ENCODE assay signal across 8 mouse cellular contexts in genomic region chr11:32221951-32222409, GRCm38 (mm10). TPM values are rescaled to one million over a fixed set of nuclear protein-coding genes. Genes with fewer than 3 reads are reported as not detected.
DNase-seq lines count a peak whose midpoint lies in the region; ATAC-seq and TF ChIP-seq lines count a peak whose summit lies in the region.

TSS of gene Rhbdf1 (minus strand) at chr11:32222300.

- peak within 1 kb of the TSS; percentile 97 for H3K9ac ChIP-seq in intestine, embryonic 14.5 days (ENCODE audit: low read length)
- H3K9ac ChIP-seq in limb, embryonic 14.5 days (ENCODE audit: low read depth, low read length, severe bottlenecking), result peak within 1 kb of the TSS; percentile 95
- peak within 1 kb of the TSS; percentile 71 for H3K9ac ChIP-seq in midbrain, postnatal 0 days (replicated peaks; ENCODE audit: low read length, poor library complexity, severe bottlenecking)

- peak; percentile 56 for ATAC-seq in intestine, embryonic 14.5 days (replicated peaks; ENCODE audit: low FRiP score, low TSS enrichment, low read depth)
- ATAC-seq in limb, embryonic 14.5 days (ENCODE audit: low FRiP score, low read depth), result peak; percentile 68
- peak; percentile 10; the same call in 1 of the 2 replicates for ATAC-seq in midbrain, postnatal 0 days (ENCODE audit: low FRiP score)
- ATAC-seq in megakaryocyte-erythroid progenitor cell, adult 5-6 weeks (replicated peaks; ENCODE audit: low FRiP score, low TSS enrichment, poor library complexity, severe bottlenecking), result no peak

- no peaks in the 10 kb centered on the region for H3K27me3 ChIP-seq in intestine, embryonic 14.5 days (replicated peaks; ENCODE audit: control insufficient read depth, insufficient read depth, low read length)
- no peaks in the 10 kb centered on the region for H3K27me3 ChIP-seq in limb, embryonic 14.5 days (ENCODE audit: control insufficient read depth, insufficient read depth, low read length)
- peaks cover 13% of the 10 kb centered on the region for H3K27me3 ChIP-seq in midbrain, postnatal 0 days (ENCODE audit: insufficient read depth, low read length)

- TF ChIP-seq CTCF in midbrain, postnatal 0 days (IDR thresholded peaks at IDR 0.05), result no peak

- H3K36me3 ChIP-seq in intestine, embryonic 14.5 days (ENCODE audit: control insufficient read depth, insufficient read depth, low read length), result 0 out of 2 replicates have a peak, but pooled peaks cover 7% of the 10 kb centered on the region
- H3K36me3 ChIP-seq in limb, embryonic 14.5 days (ENCODE audit: control insufficient read depth, insufficient read depth, low read length), result no peaks in the 10 kb centered on the region
- H3K36me3 ChIP-seq in midbrain, postnatal 0 days (ENCODE audit: insufficient read depth, low read length), result no peaks in the 10 kb centered on the region

- H3K9me3 ChIP-seq in intestine, embryonic 14.5 days (ENCODE audit: control insufficient read depth, low read length), result no peaks in the 10 kb centered on the region
- H3K9me3 ChIP-seq in limb, embryonic 14.5 days (ENCODE audit: control insufficient read depth, low read length), result no peaks in the 10 kb centered on the region
- H3K9me3 ChIP-seq in midbrain, postnatal 0 days (ENCODE audit: low read length), result no peaks in the 10 kb centered on the region

- intact Hi-C loops in left cerebral cortex, postnatal 10 days (cut with DNase I), result no loop called here
- intact Hi-C loops in gastrocnemius, postnatal 36 days (cut with DNase I), result no loop called here

- 0 out of 2 replicates have a peak, but pooled peaks have one; percentile 65 for TF ChIP-seq POLR2A in limb, embryonic 14.5 days (IDR thresholded peaks at IDR 0.05; ENCODE audit: borderline replicate concordance, extremely low read depth, insufficient read depth, insufficient read length)

- peaks cover 29% of the 10 kb centered on the region for H3K4me1 ChIP-seq in brown adipose tissue, adult 24 weeks (ENCODE audit: control insufficient read depth, insufficient read depth, insufficient read length, low read length)
- H3K4me1 ChIP-seq in intestine, embryonic 14.5 days (replicated peaks; ENCODE audit: control insufficient read depth, insufficient read depth, low read length), result peaks cover 55% of the 10 kb centered on the region
- H3K4me1 ChIP-seq in limb, embryonic 14.5 days (ENCODE audit: control insufficient read depth, insufficient read depth, low read length), result peaks cover 57% of the 10 kb centered on the region
- peaks cover 12% of the 10 kb centered on the region for H3K4me1 ChIP-seq in midbrain, postnatal 0 days (ENCODE audit: insufficient read depth, low read length)

- peak within 1 kb of the TSS; percentile 76 for H3K4me3 ChIP-seq in brown adipose tissue, adult 24 weeks (ENCODE audit: insufficient read depth, low read depth, low read length)
- H3K4me3 ChIP-seq in intestine, embryonic 14.5 days (ENCODE audit: low read depth, low read length), result peak within 1 kb of the TSS; percentile 88
- peak within 1 kb of the TSS; percentile 95 for H3K4me3 ChIP-seq in limb, embryonic 14.5 days (replicated peaks; ENCODE audit: low read length)
- H3K4me3 ChIP-seq in midbrain, postnatal 0 days (ENCODE audit: low read depth, low read length), result peak within 1 kb of the TSS; percentile 70

- peak within 1 kb of the TSS; percentile 74 for H3K4me2 ChIP-seq in intestine, embryonic 14.5 days (ENCODE audit: low read length)
- H3K4me2 ChIP-seq in limb, embryonic 14.5 days (replicated peaks; ENCODE audit: low read depth, low read length, severe bottlenecking), result peak within 1 kb of the TSS; percentile 85
- H3K4me2 ChIP-seq in midbrain, postnatal 0 days (ENCODE audit: low read depth, low read length, poor library complexity, severe bottlenecking), result peak within 1 kb of the TSS; percentile 99

- DNase-seq in left cerebral cortex, postnatal 10 days (ENCODE audit: extremely low spot score in 1 of 2, low spot score in 2 of 2), result peak in 1 of 2 experiments; percentile 87
- DNase-seq in left cerebral cortex, adult 11 months (ENCODE audit: low spot score), result no peak
- peak; percentile 48 to 60 for DNase-seq in gastrocnemius, postnatal 36 days
- DNase-seq in intestine, embryonic 14.5 days (ENCODE audit: low spot score), result peak; percentile 82
- DNase-seq in limb, embryonic 14.5 days (ENCODE audit: low spot score), result peak; percentile 60
- peak; percentile 56 for DNase-seq in midbrain, postnatal 0 days (ENCODE audit: low spot score)

- H3K27ac ChIP-seq in brown adipose tissue, adult 24 weeks (replicated peaks; ENCODE audit: low read depth, low read length), result peak within 1 kb of the TSS; percentile 67
- peak within 1 kb of the TSS; percentile 98 for H3K27ac ChIP-seq in intestine, embryonic 14.5 days (ENCODE audit: low read depth)
- peak within 1 kb of the TSS; percentile 92 for H3K27ac ChIP-seq in limb, embryonic 14.5 days (replicated peaks; ENCODE audit: low read depth, low read length)
- peak within 1 kb of the TSS; percentile 67 for H3K27ac ChIP-seq in midbrain, postnatal 0 days (ENCODE audit: low read depth, low read length)

- WGBS in intestine, embryonic 14.5 days, result under 1% methylated on average over 61 of the region's 72 CpGs
- WGBS in limb, embryonic 14.5 days, result under 1% methylated on average over 24 of the region's 72 CpGs
- WGBS in midbrain, postnatal 0 days, result 3% methylated on average over 54 of the region's 72 CpGs

RNA-seq across cellular contexts. Expression of gene Rhbdf1, which starts in this region (rescaled TPM):
- total RNA-seq in left cerebral cortex, postnatal 10 days (2021), result 10 to 100 TPM; 16.4 to 21.8 TPM
- 8.9 and 11.6 TPM in 2 replicates for polyA plus RNA-seq in brown adipose tissue, adult 24 weeks (2012; ENCODE audit: insufficient read depth, insufficient read length, missing spikeins)
- 10 to 100 TPM; 15.6 to 19.5 TPM for total RNA-seq in gastrocnemius, postnatal 36 days (2021)
- 45.6 and 57.9 TPM in 2 replicates for polyA plus RNA-seq in intestine, embryonic 14.5 days (2014; fragmentation: Nextera tagmentation; extraction: Ambion mirVana)
- 136 and 234 TPM in 2 replicates for polyA plus RNA-seq in limb, embryonic 14.5 days (2012; rRNA removed)
- 61.5 and 68.3 TPM in 2 replicates for polyA plus RNA-seq in limb, embryonic 14.5 days (2014; fragmentation: Nextera tagmentation; extraction: Ambion mirVana)
- total RNA-seq in midbrain, postnatal 0 days (2014; rRNA removed), result 27.4 and 55.6 TPM in 2 replicates
- 17.6 and 21.0 TPM in 2 replicates for polyA plus RNA-seq in midbrain, postnatal 0 days (2015; fragmentation: Nextera tagmentation; extraction: Ambion mirVana)
- total RNA-seq in megakaryocyte-erythroid progenitor cell, adult 5-6 weeks (2014; fragmentation: Nextera tagmentation), result 0.87 TPM in 1 of 2 replicates, not detected in the other
- 0.76 TPM in 1 of 2 replicates, not detected in the other for total RNA-seq in megakaryocyte-erythroid progenitor cell, adult 5-6 weeks (2017)

Comparison
In these comparisons a context has a peak if more than half of its experiments do, and no peak if none do; other contexts are left out.
1. RNA of gene Rhbdf1 (total RNA-seq): 27.4 to 55.6 TPM in midbrain, postnatal 0 days, 16.4 to 21.8 TPM in left cerebral cortex, postnatal 10 days and 15.6 to 19.5 TPM in gastrocnemius, postnatal 36 days; 0.76 to 0.87 TPM in megakaryocyte-erythroid progenitor cell, adult 5-6 weeks; every median in the first group is over 4 times any median in the second.
2. Peak in every context shown above with its lines, with median percentiles within 50 percentile points of each other: H3K27ac ChIP-seq, H3K4me3 ChIP-seq, H3K4me2 ChIP-seq and H3K9ac ChIP-seq.